Mouse (Mus musculus): ENCODE measurements around the gene Gp1bb.

DNA sequence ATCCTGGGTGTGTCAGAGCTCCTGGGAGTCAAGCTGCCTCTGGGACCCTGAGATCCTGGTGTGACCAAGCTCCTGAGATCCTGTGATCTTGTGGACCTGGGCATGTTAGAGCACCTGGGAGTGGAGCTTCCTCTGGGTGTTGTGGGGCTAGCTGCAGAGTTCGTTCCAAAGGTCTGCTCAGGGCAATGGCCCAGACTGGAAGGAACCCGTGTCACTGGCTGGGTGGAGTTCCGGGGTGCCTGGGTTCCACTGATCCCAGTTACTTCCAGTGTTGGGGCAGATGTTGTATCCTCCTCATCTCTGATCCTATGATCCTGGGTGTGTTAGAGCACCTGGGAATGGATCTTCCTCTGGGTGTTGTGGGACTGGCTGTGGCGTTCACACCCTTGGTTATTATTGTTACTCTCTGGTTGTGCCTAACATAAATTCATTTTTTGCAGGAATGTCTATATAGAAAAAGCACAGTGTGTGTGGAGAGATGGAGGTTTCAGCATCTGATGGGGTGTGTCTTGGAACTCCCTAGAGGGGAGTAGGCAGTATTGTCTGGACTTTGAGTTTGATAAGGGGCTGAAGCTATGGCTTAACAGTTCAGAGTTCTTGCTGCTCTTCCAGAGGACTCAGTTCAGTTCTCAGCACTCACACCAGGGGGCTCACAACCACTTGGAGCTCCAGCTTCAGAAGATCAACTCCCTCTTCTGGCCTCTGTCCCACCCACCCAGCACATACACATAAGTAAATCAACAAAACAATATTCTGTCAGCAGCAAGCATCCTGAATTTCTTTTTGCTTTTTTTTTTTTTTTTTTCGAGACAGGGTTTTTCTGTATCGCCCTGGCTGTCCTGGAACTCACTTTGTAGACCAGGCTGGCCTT, 31.3 kb upstream of the Gp1bb start:
- TF ChIP-seq POLR2A (IDR thresholded peaks at IDR 0.05; ENCODE audit: borderline replicate concordance, insufficient read depth, low read length): no peak
- TF ChIP-seq CTCF (IDR thresholded peaks at IDR 0.05; ENCODE audit: borderline replicate concordance, insufficient read depth, low read depth, low read length): no peak
